Comparison of ENCODE assay signal across 1 mouse cellular context in the genomic region with DNA sequence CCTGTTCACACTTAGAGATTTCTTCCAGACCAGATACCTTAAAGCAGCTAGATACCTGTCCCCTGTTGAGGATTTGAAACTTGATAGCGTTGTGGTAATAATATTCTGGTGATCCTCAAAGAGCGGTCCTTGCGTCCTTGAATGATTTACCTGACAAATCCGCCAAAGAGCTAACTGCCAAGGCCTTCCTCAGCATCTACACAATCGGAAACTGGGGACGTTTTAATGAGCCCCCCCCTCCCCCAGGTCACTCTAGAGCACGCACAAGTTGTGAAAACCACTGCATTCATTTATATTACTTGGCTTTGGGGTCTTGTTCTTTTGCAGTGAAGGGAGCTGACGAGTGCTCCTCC.
TF ChIP-seq lines count a peak whose summit lies in the region.

No protein-coding gene starts in this region.

TF ChIP-seq in myocyte, 11 proteins besides CTCF, POLR2A, EP300 and RAD21 (continued from another document):
- TF ChIP-seq TCF12 (IDR thresholded peaks at IDR 0.05; ENCODE audit: insufficient read depth, poor library complexity, severe bottlenecking) (no peak), MYOD1 (IDR thresholded peaks at IDR 0.05; ENCODE audit: control insufficient read depth in 1 of 3, insufficient read length in 2 of 3, low read depth in 2 of 3) (no peak), CEBPB (IDR thresholded peaks at IDR 0.05; ENCODE audit: insufficient read depth, poor library complexity, severe bottlenecking) (no peak), USF1 (IDR thresholded peaks at IDR 0.05; ENCODE audit: low read depth) (no peak), REST (IDR thresholded peaks at IDR 0.05; ENCODE audit: insufficient read depth, insufficient read length) (no peak)
